Mouse (Mus musculus) brain, embryonic 14.5 days (tissue): ENCODE results near the gene Ccna1. TPM values are rescaled to one million over a fixed set of nuclear protein-coding genes. Genes with fewer than 3 reads are reported as not detected.
A peak's percentile ranks its signal among the peaks of the same experiment; 100 is the strongest.

Experiments used
- DNase-seq: peaks from one replicate; pipeline ENCODE4 v3.0.0-alpha.2; 2011; ENCODE audit warnings: low read depth
- CTCF ChIP-seq: fragments of 200-500 bp; IDR thresholded peaks from 2 replicates; pipeline ENCODE4 v1.5.1; 2012; ENCODE audit warnings: inconsistent platforms, mild to moderate bottlenecking, moderate library complexity, borderline replicate concordance; ENCODE audit not compliant: insufficient read depth, insufficient read length; ENCODE audit errors: extremely low read depth
- POLR2A ChIP-seq: fragments of 200-500 bp; IDR thresholded peaks from 2 replicates; pipeline ENCODE4 v1.6.1; 2012; ENCODE audit warnings: mild to moderate bottlenecking, inconsistent platforms, borderline replicate concordance; ENCODE audit not compliant: poor library complexity, insufficient read depth, insufficient read length, severe bottlenecking; ENCODE audit errors: extremely low read depth
- polyA plus RNA-seq: library from polyadenylated mRNA; depleted of rRNA; stranded (reverse); fragments of >200 nt; gene quantifications from 2 replicates; pipeline ENCODE4 v1.2.3, GENCODE M21; 2012; rRNA removed

The Ccna1 gene
- polyA plus RNA-seq, 1 experiment = 2.1 TPM

DNA sequence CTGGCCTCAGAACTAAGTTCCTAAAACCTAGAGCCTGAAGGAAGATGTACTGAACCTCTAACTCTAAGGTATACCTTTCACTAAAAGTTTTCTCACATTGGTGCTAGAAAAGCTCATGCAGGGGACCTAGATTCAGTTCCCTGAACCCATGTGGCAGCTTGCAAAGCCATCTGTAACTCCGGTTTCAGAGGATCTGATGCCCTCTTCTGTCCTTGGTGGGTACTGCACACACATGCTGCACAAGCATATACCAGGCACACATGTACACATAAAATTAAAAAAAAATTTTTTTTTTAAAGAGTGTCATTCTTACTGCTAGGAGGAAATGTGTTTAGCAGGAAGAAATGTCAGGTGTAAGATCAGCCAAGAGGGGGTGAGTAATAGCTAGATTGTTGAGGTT is 33.1 kb downstream of the Ccna1 start:
- TF ChIP-seq CTCF = no peak
- no peak for TF ChIP-seq POLR2A
- DNase-seq = no peak

DNA sequence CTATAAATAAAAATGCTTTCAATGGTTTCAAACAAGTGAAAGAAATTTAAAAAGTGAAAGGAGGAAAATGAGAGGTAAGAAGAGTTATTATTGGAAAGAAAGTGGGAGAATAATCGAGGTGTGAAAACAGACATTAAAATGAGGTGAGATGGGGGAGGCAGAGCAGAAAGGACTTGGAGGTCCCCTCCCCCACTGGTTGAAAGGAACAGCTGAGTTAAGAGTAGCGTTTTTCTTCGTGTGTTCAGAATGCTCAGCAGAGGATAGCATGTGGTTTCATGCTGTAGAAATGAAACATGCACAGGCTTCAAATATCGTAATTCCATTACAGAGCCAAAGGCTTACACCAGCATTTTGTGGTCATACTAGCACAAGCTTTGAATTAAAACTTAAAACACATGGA is 42.8 kb downstream of the Ccna1 start:
- no peak for DNase-seq
- TF ChIP-seq POLR2A = no peak

DNA sequence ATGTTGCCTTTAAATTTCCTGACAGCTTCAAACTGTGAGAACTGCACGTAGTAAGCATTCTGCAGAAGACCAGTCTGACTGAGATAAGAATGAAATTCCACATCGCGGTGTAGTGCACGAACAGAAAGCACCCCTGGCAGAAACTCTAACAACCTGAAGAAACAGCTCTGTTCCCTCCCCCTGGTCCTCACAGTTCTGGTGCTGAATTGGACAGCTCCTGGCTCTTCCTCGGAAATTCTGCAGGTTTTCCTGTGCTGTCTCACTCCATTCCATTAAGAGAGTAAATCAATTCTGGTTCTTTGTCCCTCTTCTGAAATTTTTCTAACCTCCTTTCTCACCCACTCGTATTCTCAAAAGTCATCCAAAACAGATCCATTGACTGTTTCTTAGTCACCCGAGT is 43.6 kb downstream of the Ccna1 start:
- TF ChIP-seq POLR2A = no peak
- TF ChIP-seq CTCF = no peak
- no peak for DNase-seq

DNA sequence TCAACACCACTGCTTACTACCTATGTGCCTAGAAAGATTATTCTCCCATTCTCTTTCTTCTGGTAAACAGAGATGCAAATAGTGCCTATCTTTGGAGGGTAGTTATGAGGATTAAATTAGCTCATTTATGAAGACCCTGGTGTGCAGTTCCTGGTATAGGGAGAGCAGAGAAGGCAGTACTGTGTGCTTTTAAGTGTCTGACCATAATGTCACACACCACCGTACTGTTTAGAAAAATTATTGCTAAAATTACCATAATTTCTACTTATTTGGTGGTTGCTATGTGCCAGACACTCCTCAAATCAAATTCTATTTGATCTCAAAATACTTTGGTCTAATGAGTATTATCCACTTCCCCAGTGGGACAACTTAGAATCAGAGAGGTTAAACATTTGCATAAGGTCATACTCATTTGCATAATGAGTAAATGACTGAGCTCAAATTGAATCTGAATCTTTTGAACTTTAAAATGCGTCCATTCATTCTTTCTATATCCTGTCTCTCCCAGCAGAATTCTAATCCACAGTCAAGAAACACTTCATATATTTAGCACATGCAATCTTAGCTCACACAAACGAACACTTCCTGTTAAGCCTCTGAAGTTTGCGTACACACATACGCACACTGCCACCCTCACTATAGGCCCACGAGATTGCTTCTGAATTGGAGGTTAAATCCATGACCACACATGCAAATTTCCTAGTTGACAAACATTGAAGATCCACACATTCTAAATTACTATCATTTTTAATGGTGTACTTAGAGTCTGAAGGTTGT is 46.1 kb downstream of the Ccna1 start:
- peak; percentile 51 for DNase-seq
- TF ChIP-seq CTCF (no peak), POLR2A (no peak)

DNA sequence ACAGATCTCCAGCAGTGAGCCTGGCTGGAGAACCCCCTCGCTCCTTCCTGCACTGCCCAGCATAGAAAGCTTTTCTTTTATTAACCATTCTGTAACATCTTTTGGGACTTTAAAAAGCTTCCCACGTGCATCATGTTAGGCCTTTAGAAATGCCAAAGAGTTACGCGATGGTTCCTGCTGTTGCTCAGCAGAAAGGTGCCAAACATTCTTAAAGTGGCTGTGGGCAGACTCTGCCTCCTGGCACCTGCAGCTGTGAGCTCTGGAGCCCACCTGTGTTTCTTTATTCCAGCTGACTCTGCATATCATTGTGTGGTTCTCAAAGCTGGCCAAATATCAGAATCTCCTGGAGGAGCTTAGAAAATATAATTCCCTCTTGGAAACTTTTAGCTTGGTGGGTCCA is 51.3 kb downstream of the Ccna1 start:
- DNase-seq = no peak
- no peak for TF ChIP-seq CTCF
- no peak for TF ChIP-seq POLR2A

DNA sequence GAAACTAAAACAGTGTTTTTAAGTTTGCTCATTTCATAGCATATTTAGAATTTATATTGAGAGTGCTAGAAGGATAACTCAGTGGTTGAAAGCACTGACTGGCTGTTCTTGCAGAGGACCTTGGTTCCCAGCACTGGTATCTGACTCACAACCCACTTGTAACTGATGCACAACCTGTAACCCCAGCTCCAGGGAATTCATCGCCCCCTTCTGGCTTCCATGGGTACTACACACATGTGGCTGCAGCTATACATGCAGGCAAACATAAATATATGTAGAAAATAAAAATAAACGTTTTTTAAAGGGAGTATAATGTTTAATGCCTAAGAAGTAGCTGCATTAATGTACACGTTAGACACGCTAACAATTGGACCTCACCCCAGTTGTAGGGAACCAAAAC is 53.6 kb downstream of the Ccna1 start:
- DNase-seq = no peak

More for the DNA sequence above, 53.6 kb downstream of the Ccna1 start:
- TF ChIP-seq CTCF (peak; percentile 37; the same call in 1 of the 2 replicates), POLR2A (no peak)

Other genes starting within 250 kb of the Ccna1 start
- gene Rfxap, start 247.7 kb downstream of the Ccna1 start, polyA plus RNA-seq = 45.8 and 53.5 TPM in 2 replicates
- 4.9 and 8.4 TPM in 2 replicates for gene Sertm1, start 139.6 kb downstream of the Ccna1 start, polyA plus RNA-seq
- 13.2 and 15.7 TPM in 2 replicates for gene Spg20, start 56.6 kb upstream of the Ccna1 start, polyA plus RNA-seq
- gene Ccdc169, start 81.8 kb upstream of the Ccna1 start, polyA plus RNA-seq = 0.25 and 0.33 TPM in 2 replicates
- gene Sohlh2, start 126.5 kb upstream of the Ccna1 start, polyA plus RNA-seq = 0.04 TPM in 1 of 2 replicates, not detected in the other
- 114 and 175 TPM in 2 replicates for gene Dclk1, start 186.9 kb upstream of the Ccna1 start, polyA plus RNA-seq